Mouse (Mus musculus) mature B cell (primary cell): Measurements from ENCODE around the gene Atrip.

ENCODE experiments used
- in situ Hi-C: fragments of 300-500 bp; cut with MboI; formaldehyde crosslinking; loops from 2 replicates; pipeline ENCODE4 v1.14.3; 2019

The Atrip gene

DNA sequence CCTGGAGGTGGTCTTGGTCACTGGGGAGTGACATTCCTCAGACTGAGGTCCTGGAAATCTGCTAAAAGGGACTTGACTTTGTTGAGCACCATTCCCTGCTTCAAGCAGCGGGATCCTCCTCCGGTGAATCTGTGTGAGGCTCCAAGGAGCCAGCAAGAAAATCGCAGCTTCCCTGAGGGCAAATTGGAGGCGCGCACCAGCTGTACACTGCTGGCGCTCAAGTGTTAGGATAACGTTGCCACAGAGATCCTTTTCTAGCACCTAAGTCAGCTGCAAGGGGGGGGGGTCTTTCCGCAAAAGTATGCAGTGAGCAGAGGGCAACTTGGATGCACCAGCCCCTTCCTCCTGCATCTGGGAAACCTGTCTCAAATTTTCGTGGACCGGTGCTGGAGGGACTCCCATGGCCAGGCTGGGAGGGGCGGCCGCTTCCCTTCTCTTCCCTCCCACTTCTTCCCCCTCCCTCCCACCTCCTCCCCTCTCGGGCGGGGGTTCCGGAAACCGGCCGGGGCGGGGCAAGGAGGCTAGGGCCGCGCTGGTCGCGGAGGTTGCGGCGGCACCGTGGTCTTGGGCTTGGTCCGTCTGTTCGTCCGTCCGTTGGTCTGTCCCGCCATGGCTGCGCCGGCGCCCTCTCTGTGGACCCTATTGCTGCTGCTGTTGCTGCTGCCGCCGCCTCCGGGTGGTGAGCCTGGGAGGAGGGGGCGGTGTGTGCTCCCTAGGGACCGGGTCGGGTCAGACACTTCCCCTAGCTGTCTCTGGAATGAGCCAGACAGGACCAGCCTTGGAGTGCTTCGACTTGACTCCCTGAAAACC is 35.6 kb downstream of the Atrip start, which contains the start of gene Shisa5:
Gene Shisa5 (plus strand): TSS at position 480 of the 810 bp plus-strand sequence.
- in situ Hi-C loops: no loop called here

DNA sequence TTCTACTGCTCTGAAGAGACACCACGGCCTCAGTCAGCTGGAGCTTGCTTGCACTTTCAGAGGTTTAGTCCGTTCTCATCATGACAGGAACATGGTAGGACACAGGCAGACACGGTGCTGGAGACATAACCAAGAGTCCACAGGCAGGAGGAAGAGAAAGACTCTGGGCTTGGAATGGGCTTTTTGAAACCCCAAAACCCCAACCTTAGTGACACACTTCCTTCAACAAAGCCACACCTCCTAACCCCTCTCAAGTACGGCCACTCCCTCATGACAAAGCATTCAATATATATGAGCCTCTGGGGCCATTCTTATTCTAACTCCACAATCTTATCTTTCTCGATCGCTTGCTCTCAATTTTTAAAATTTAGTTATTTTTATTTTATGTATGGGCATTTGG is 41.5 kb downstream of the Atrip start:
- in situ Hi-C loops: no loop called here

DNA sequence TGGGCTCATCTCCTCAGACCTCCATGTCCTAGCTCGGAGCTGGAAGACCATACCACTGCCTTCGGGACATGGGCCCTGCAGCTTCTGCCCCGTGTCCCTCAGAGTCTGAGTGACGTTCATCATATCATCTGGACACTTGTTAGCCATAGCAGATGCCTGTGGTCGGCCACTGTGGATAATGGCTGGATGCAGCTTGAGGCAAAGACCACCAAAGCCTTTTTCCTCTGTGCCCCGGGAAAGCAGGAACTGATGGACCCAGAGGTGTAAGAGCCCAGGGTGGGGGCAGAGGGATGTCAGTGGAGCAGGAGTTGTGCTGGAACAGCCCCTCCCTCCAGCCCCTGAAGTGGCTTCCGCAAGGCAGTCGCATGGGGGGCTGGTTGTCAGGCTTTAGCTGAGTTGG is 42.2 kb downstream of the Atrip start:
- in situ Hi-C loops: no loop called here

DNA sequence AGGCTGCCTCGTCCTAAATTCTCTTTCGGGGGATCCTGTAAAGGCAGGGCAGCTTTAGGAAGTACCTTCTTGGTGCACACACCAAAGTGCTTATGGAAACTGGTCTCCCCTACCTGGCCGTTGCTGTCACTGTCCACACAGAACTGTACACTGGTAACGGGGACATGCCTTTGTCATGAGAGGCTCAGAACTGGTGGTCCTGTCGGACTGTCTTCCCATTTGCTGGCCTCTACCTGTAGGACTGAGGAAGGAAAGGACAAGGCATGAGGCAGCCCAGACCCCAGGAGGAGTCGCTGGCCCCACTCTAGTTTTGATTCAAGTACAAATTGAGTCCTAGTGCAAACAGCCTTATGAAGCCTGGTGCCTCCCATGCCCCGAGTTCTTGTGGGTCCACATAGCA is 42.9 kb downstream of the Atrip start:
- in situ Hi-C loops: no loop called here

DNA sequence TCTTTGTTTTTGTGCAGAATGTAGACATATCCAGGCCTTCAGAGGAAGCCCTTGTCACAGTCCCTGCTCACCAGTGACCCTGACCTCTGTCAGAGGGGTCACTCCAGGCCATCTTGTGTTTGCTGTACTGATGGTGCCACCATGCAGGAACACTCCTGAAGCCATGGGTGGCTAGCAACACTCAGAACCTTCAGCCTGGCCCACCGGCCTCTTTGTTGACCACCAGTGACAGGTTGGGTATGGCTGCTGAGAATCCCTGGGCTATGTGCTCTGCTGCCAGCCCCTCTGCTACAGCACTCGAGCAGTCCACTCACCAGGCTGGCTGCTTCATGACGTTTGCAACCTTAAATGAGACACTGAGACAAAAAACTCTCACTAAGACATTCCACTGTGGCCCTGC is 43.6 kb downstream of the Atrip start:
- in situ Hi-C loops: no loop called here

DNA sequence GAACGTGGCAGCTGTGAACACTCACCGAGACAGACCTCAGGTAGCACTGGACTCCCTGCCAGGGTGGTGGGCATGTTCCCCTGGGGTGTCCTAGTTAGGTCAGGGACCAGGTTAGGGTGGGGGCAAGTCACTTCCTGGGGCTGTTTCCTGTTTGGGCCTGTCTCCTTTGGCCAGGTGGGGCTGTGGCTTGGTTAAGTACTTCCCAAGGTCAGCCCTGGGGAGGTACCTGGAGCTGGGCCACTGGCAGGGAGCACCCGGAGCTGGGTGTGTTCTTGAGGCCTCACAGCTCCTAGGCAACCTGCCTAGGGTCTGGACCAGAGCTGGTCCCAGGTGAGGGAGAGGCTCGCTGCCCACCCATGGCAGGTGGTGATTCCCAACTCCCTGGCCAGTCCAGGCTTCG is 45.0 kb downstream of the Atrip start:
- in situ Hi-C loops: no loop called here

DNA sequence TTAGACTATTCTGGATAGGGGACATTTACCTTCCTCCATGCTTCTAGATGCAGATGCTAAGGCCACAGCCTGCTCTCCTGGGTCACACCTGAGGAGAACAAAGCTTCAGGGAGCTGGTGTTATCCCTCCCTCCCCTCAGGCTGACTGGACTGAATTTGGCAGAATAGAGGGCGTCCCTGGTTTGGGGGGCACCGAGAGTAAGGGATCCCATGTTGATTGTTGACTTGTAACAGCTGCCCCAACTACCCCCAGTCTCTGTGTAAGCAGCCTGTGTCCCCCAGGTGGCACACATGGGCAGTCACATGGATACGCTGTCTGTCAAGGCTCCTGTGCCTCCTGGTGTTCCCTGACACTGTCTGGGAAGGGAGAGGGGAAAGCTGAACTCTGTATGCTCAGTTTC is 45.5 kb downstream of the Atrip start:
- in situ Hi-C loops: no loop called here

DNA sequence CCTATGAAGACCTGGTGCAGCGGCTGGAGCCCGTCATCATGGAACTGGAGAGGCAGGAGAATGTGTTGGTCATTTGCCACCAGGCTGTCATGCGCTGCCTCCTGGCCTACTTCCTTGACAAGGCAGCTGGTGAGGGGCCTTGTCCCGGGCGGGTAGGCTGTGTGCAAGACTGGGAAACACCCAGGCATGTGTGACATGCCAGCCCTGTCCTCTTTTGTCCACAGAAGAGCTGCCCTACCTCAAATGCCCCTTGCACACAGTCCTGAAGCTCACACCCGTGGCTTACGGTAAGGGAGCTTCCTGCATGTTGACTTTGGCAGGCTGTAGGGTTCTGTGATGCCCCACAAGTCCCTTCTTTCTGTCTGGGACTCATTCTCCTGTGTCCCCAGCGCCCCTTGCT is 46.4 kb downstream of the Atrip start:
- in situ Hi-C loops: no loop called here

DNA sequence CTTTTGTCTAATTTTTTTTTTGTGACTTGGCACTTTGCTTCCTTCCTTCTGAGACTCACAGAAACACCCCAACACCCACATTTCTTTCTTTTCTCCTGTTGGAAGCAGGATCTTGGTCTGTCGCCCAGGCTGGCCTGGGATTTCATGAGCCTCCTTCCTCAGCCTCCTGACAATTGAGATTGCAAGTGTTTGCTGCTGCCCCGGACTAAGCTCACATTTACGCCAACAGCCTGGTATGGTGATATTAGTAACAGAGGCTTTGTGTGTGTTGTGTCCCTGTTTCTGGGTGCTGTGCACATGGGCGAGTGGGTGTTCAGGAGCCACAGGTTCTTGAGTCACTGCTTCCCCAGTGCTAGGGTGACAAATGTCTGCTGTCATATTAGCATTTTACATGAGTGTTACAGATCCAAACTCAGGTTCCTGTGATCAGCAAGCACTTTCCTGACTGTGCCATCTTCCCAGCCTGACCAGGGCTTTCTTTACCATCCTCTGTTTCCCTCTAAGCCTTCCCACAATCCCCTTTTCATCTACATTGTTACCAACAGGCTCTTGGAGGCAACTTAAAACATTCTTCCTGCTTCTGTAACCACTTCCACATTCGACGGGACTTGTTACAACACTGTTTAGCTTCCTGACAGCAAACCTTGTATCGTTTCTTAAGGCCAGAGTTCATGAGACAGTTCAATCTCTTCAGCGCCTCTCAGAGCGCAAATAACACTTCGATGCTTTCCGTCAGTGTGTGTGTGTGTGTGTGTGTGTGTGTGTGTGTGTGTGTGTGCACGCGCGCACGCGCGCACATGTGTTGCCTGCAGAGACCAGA is 50.8 kb downstream of the Atrip start:
- in situ Hi-C loops: no loop called here

DNA sequence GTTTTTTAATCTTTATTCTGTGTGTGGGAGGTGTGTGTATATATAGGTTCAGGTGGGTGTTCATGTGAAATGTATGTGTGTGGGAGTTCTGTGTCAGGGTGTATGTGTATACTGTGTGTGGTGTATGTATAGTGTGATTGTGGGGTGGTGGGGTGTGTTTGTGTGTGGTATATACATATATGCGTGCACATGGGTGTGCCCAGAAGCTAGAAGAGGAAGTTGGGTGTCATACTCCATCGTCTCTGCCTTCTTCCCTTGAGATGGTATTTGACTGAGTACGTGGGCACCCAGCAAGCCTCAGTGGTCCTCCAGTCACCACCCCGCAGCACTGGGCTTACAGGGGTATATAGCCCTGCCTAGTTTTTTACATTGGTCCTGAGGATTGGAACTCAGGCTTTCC is 52.5 kb downstream of the Atrip start:
- in situ Hi-C loops: no loop called here

DNA sequence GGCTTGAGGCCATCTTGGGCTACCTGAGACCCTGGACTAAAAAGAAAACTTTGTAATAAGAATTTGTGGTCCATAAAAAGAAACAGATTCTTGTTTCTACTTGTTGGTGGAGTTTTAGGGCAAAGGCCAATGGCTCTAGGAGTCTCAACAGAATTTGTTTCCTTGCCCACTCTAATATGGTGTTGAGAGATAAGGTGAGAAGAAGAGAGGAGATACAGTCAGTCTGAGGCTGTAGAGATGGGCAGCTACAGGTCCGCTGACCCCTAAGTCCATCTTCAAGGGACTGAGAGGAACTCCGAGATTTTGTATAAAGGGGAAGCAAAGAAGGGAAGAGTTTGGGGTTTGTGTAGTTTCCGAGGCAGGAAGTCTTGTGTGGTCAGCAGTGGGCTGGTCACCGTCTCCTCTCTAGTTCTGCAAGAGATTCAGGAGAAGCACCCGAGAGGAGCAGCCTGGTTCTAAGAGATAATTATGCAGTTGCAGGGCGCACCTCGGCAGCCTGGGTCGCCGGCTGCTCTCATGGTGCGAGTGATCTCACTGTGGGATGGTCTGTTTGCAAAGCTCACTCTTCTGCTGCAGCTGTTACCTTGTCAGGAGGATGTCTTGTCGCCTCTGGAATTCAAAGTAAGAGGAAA is 56.8 kb downstream of the Atrip start:
- in situ Hi-C loops: no loop called here

DNA sequence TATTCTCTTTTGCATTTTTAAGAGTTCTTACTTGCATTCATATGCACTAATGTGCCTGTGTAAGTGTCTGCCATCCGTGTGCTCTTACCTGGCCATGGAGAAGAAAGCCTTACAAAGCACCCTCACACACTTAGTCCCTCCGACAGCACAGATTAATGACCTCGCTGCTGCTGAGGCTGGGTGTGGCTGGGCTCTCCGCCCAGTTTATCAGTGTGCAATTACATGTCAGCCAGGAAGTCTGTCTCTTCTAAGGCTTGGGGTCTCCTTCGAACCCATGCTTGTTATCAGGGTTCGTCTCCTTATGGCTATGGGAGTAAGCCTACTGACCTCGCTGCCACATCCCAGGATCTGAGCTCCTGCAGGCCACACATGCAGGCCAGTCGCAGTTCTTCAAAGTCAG is 58.5 kb downstream of the Atrip start:
- in situ Hi-C loops: no loop called here

DNA sequence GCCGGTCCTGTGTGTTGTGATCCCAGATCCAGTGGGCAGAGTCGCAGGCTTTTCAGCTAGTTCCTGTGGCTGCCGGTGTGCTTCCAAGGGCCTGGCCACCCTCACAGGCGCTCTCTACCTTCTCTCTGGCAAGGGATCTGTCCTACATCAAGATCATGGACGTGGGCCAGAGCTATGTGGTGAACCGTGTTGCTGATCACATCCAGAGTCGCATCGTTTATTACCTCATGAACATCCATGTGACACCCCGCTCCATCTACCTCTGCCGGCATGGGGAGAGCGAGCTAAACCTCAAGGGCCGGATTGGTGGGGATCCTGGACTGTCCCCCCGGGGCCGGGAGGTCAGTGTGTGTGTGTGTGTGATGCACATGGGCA is 63.6 kb downstream of the Atrip start:
- in situ Hi-C loops: no loop called here

DNA sequence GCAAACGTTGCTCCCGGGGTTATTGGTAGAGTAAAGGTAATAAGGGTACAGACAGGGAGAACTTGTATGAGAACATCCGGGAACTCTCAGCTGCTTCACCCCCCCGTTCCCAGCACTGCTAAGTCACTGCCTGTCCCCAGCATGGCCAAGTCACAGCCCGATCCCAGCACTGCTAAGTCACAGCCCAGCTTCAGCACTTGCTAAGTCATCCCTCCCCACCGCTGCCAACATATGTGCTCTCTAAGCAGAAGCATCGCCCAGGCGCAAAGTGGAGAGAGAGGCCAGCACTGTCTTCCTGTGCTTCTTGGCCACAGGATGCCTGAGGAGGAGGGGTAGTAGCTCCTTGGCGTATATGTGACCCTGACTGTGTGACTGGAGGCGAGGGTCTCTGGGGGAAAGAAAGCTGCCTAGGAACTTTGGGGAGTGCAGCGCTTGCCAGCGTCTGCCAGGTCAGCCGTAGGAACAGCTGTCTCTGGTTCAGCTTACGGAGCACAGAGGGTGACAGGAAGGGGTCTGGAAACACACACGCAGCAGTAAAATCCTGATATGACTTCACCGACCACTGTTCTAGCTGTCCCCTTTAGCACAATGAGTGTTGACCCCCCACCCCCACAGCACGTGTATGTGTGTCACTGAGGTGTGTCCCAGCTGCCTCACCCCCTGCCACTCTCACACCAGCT is 64.1 kb downstream of the Atrip start:
- in situ Hi-C loops: loop anchor here (5.0 to 10.0 kb wide), 2 partner anchors 55 to 113 kb away; no protein-coding TSS in a partner anchor

DNA sequence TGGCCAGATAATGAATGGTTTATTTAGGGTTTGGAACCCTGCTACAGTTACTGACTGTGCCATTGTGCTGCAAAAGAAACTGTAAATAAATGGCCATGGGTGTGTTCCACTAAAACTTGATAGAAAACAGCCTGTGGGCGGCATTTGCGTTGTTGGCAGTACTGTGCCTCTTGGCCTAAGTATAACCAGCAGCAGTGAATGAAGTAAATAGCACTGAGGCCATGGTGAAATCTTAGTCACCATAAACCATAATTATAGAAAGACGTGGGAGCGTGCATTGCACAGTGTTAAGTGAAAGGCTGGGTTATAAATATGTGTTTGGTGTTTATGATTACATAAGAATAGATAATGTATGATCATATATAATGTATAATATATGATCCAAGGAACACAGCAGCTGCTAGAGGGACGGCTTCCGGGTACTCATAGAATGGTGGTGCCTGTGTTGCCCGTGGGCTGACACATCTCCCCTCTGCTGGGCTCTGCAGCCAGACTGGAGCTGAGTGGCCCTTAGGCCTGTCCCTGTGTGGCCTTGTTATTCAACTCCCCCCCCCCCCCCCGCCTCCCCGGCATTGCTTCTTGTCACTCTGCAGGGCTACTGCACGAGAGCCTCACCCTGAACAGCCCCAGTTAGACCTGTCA is 64.8 kb downstream of the Atrip start:
- in situ Hi-C loops: loop anchor here (5.0 to 10.0 kb wide), 2 partner anchors 56 to 113 kb away; no protein-coding TSS in a partner anchor

DNA sequence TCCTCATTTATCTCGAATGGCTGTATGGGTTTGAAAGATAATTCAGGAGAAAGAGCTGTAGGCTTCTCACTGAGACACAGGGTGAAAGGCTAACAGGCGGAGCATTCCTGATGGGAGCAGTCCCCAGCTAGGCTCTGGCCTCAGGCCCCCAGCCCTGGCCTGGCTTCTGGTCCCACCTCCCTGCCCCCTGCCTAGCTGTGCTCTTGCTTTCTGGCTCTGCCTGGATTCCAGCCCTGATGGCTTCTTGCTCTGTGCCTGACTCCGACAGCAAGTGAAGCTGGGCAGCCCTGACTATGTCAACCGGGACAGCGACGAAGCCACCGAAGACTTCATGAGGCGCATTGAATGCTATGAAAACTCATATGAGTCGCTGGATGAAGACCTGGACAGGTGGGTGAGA is 65.8 kb downstream of the Atrip start:
- in situ Hi-C loops: loop anchor here (5.0 to 10.0 kb wide), 2 partner anchors 57 to 114 kb away; no protein-coding TSS in a partner anchor
